Mouse (Mus musculus) C2C12 (cell line): Measurements from ENCODE around the gene Mitf.

Experiments used
- CTCF ChIP-seq: IDR thresholded peaks from one replicate; pipeline ENCODE4 v1.5.1; 2011; ENCODE audit not compliant: control insufficient read depth, insufficient read depth, insufficient read length
- USF1 ChIP-seq: IDR thresholded peaks from one replicate; pipeline ENCODE4 v1.6.1; 2011; ENCODE audit warnings: low read depth, mild to moderate bottlenecking, control low read depth, moderate library complexity

DNA sequence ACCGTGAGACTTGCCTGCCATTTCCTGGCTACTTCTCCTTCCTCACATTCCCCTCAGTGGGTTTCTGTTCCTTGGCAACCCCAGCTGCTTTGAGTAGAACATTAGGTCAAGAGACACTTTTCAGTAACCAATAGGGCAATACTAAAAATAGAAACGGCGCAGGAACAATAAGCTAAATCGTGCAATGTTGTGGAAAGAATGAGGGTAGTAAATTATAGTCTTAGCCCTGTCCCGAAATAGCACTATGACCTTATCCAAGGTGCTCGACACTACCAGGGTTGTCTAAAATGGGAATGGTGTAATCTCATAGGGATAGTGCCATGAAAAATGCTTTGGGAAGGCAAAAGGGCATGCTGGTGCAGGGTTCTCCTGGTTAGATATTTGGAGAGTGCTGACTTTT, 70.6 kb downstream of the Mitf start:
- TF ChIP-seq USF1 (no peak), CTCF (no peak)
